Comparison of ENCODE assay signal across 14 mouse cellular contexts in the genomic region with DNA sequence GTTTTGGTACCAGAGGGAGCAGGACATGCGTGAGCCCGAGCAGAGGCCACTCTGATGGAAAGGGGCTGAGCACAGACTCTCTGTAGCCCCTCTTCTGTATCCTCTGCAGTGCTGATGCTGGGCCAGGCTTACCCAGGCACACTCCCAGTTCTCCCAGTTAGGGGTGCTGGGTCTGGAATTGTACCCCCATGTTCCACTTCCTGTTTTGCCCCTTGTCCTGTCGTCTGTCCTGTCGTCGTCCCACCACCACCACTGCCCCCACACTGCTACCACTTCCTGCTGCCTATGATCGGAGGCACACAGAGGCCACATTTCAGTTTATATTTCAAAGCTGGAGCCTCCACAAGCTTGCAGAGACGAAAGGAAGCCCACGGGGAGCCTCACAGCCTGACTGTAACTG.
"Had no signal": no experiment of that assay in that cellular context is flagged by ENCODE, and none has a peak within 500 bp of the region (broad histone marks: within the 10 kb centered on the region; RNA-seq: fewer than 3 reads in every experiment).

No protein-coding gene starts in this region.

- DNase-seq: kidney, adult 8-10 months; kidney, postnatal 25 days; lung, embryonic 14.5 days; lung, postnatal 10 days; midbrain, embryonic 14.5 days; right cerebral cortex, adult 18-20 months; right cerebral cortex, postnatal 25 days; thymus, postnatal 4 days had no signal

- H3K36me3 ChIP-seq: limb, embryonic 15.5 days; liver, embryonic 12.5 days; neural tube, embryonic 15.5 days had no signal

- ATAC-seq: intestine, postnatal 0 days; liver, embryonic 12.5 days had no signal

- H3K27me3 ChIP-seq: limb, embryonic 15.5 days; neural tube, embryonic 15.5 days had no signal

- H3K9ac ChIP-seq: limb, embryonic 15.5 days; liver, embryonic 12.5 days; lung, embryonic 14.5 days; neural tube, embryonic 15.5 days had no signal

- H3K9me3 ChIP-seq: limb, embryonic 15.5 days; liver, embryonic 12.5 days; neural tube, embryonic 15.5 days had no signal

- H3K4me1 ChIP-seq: liver, embryonic 12.5 days had no signal

- H3K27ac ChIP-seq: limb, embryonic 15.5 days; liver, embryonic 12.5 days; macrophage; neural tube, embryonic 15.5 days had no signal

- H3K4me2 ChIP-seq: limb, embryonic 15.5 days; liver, embryonic 12.5 days; lung, embryonic 14.5 days; neural tube, embryonic 15.5 days had no signal

- H3K4me3 ChIP-seq: limb, embryonic 15.5 days; liver, embryonic 12.5 days; myocyte; neural tube, embryonic 15.5 days had no signal
